Mouse (Mus musculus) heart, postnatal 0 days (tissue): ENCODE measurements around the gene Cyth3.

ENCODE experiments used
- CTCF ChIP-seq: IDR thresholded peaks from 2 replicates; pipeline ENCODE4 v1.5.1; 2016; ENCODE audit warnings: antibody characterized with exemption, control low read depth, low read depth
- EP300 ChIP-seq: IDR thresholded peaks from 2 replicates; pipeline ENCODE4 v1.6.1; 2016; ENCODE audit warnings: antibody characterized with exemption, low read depth

DNA sequence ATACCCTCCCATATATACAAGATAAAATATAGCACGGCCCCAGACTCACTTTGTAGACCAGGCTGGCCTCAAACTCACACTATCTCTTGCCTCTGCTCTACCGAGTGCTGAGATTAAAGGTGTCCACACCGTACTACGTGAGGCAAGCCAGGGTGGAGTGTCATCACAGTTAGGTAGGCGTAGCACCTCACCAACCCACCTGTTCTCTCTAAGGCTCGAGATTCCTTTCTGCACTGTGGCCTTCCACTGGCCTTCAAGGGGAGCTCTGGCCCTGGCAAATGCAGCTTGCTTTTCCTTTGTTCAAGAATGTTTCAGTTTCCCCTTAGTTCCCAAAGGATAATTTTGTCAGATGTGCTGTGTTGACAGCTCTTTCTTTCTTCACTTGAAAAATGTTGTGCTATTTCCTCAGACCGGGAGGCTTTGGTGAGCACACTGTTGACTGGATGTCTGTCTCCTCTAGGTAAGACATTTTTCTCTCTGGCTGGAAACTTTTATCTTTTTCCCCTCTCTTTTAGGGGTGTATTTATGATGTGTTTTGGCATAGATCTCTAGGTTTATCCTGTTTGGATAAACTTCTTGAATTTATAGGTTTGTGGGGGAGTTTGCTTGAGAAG, 40.9 kb downstream of the Cyth3 start:
- TF ChIP-seq EP300 (no peak), CTCF (no peak)
